Mouse (Mus musculus): ENCODE measurements at regions not wholly inside any gene's neighbourhood (a gene's known extent, or its start where the extent isn't known, plus 50 kb on each side); places are given as distances from the start of the nearest gene placed in this dataset.
A peak's percentile ranks its signal among the peaks of the same experiment; 100 is the strongest.

GRCm38 (mm10) chr3:62938601-62939000 is 302.7 kb upstream of the Mme start:
- TF ChIP-seq CTCF (conservative IDR thresholded peaks at IDR 0.05; ENCODE audit: low read length) (no peak), POU5F1 (IDR thresholded peaks at IDR 0.05; ENCODE audit: borderline replicate concordance, low read length) (no peak), NANOG (IDR thresholded peaks at IDR 0.05; ENCODE audit: borderline replicate concordance, low read length) (peak; percentile 97)

All from E14TG2a.4 (cell line).